Mouse (Mus musculus) heart, embryonic 13.5 days (tissue): ENCODE data around the gene Gm10570. TPM values are rescaled to one million over a fixed set of nuclear protein-coding genes. Genes with fewer than 3 reads are reported as not detected.
A peak's percentile ranks its signal among the peaks of the same experiment; 100 is the strongest.

Experiments
- ATAC-seq: fragments of 200-750 bp; cut with Nextera tagmentation; 2 replicates; pipeline ENCODE4 v1.8.0; 2017; ENCODE audit warnings: moderate TSS enrichment; ENCODE audit not compliant: insufficient number of reproducible peaks, low FRiP score, low TSS enrichment; ENCODE audit errors: extremely low read depth
- H3K27ac ChIP-seq: fragments of 300-500 bp; sonication (generic); replicated peaks from 2 replicates; pipeline ENCODE4 v1.5.1; 2015; ENCODE audit warnings: moderate library complexity, mild to moderate bottlenecking, inconsistent platforms
- H3K27me3 ChIP-seq: fragments of 300-500 bp; sonication (generic); replicated peaks from 2 replicates; pipeline ENCODE4 v1.6.1; 2015; ENCODE audit warnings: mild to moderate bottlenecking, inconsistent platforms
- H3K36me3 ChIP-seq: fragments of 300-500 bp; sonication (generic); 2 replicates; pipeline ENCODE4 v1.6.1; 2015; ENCODE audit warnings: mild to moderate bottlenecking, inconsistent platforms
- H3K4me1 ChIP-seq: fragments of 300-500 bp; sonication (generic); 2 replicates; pipeline ENCODE4 v1.6.1; 2015; ENCODE audit warnings: inconsistent platforms
- H3K4me2 ChIP-seq: fragments of 300-500 bp; sonication (generic); 2 replicates; pipeline ENCODE4 v1.6.1; 2015; ENCODE audit warnings: inconsistent platforms, mild to moderate bottlenecking, moderate library complexity
- H3K4me3 ChIP-seq: fragments of 300-500 bp; sonication (generic); 2 replicates; pipeline ENCODE4 v1.5.1; 2015; ENCODE audit warnings: moderate library complexity, mild to moderate bottlenecking, inconsistent platforms
- H3K9ac ChIP-seq: fragments of 300-500 bp; sonication (generic); 2 replicates; pipeline ENCODE4 v1.6.1; 2015; ENCODE audit warnings: inconsistent platforms, mild to moderate bottlenecking, moderate library complexity
- H3K9me3 ChIP-seq: fragments of 300-500 bp; sonication (generic); 2 replicates; pipeline ENCODE4 v1.6.1; 2016; ENCODE audit warnings: inconsistent platforms
- WGBS: fragments of 180-500 bp; shearing (Covaris S2); methylation state at CpG from one replicate; pipeline ENCODE4 v1.1.7; 2015; ENCODE audit warnings: mixed read lengths; 5-methylcytosine and 5-hydroxymethylcytosine counted together
- polyA plus RNA-seq: library from polyadenylated mRNA; unstranded; fragments of >200 nt; fragmentation: Nextera tagmentation; extraction: Ambion mirVana; gene quantifications from 2 replicates; pipeline ENCODE4 v1.2.1, GENCODE M21; 2015

Gene Gm10570
- polyA plus RNA-seq, 1 experiment from 2014 or later = 0.75 TPM

DNA sequence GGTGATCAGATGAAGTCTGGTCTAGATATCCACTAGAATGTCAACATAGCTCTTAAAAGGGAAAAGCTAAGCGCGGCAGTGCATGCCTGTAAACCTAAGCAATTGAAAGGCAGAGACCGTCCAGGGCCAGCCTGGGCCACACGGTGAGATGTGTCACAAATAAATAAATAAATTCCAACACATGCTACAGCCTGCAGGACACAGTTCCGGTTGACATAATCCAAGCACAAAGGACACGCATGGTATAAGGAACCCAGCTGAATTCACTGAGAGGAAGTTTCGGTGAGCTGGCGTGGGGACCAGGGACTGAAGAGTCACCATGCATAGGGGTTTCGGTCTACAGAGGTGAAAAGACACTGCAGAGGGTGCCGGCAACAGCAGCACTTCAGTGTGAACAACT lies 39.7 kb downstream of the Gm10570 start:
- Histone ChIP-seq H3K36me3 (no peaks in the 10 kb centered on the region), H3K27me3 (peaks cover 67% of the 10 kb centered on the region), H3K27ac (no peak overlapping the region), H3K4me2 (no peak overlapping the region), H3K4me3 (no peak overlapping the region), H3K4me1 (peaks cover 12% of the 10 kb centered on the region), H3K9ac (no peak overlapping the region), H3K9me3 (no peaks in the 10 kb centered on the region)
- 87% methylated on average over 10 of the region's 10 CpGs for WGBS
- no peak for ATAC-seq

- WGBS = 76% methylated on average over 7 of the region's 7 CpGs
- Histone ChIP-seq H3K9me3 (no peaks in the 10 kb centered on the region), H3K27me3 (peaks cover 61% of the 10 kb centered on the region), H3K4me3 (no peak overlapping the region), H3K36me3 (no peaks in the 10 kb centered on the region), H3K9ac (no peak overlapping the region), H3K4me2 (no peak overlapping the region), H3K4me1 (peaks cover 7% of the 10 kb centered on the region; the same call in 1 of the 2 replicates), H3K27ac (no peak overlapping the region)
- ATAC-seq = no peak
These were observed 41.4 kb downstream of the Gm10570 start for GRCm38 (mm10) chr4:130267069-130267468.

- Histone ChIP-seq H3K4me3 (no peak overlapping the region), H3K36me3 (no peaks in the 10 kb centered on the region), H3K4me2 (no peak overlapping the region), H3K9ac (no peak overlapping the region), H3K27ac (no peak overlapping the region), H3K27me3 (peaks cover 57% of the 10 kb centered on the region), H3K9me3 (no peaks in the 10 kb centered on the region), H3K4me1 (peaks cover 7% of the 10 kb centered on the region; the same call in 1 of the 2 replicates)
- 60% methylated on average over 9 of the region's 9 CpGs for WGBS
- no peak for ATAC-seq
These were observed 41.9 kb downstream of the Gm10570 start for GRCm38 (mm10) chr4:130266601-130267000.

- peaks cover 7% of the 10 kb centered on the region; the same call in 1 of the 2 replicates for H3K4me1 ChIP-seq
- H3K27ac ChIP-seq = no peak overlapping the region
- ATAC-seq = no peak
- 18% methylated on average over 24 of the region's 24 CpGs for WGBS
- 0 out of 2 replicates have a peak overlapping the region, but pooled peaks have one; percentile 28 for H3K9ac ChIP-seq
- no peak overlapping the region for H3K4me2 ChIP-seq
- no peaks in the 10 kb centered on the region for H3K36me3 ChIP-seq
- no peaks in the 10 kb centered on the region for H3K9me3 ChIP-seq
- H3K4me3 ChIP-seq = no peak overlapping the region
- peaks cover 51% of the 10 kb centered on the region for H3K27me3 ChIP-seq
These were observed 43.6 kb downstream of the Gm10570 start for GRCm38 (mm10) chr4:130264698-130265349.

GRCm38 (mm10) chr4:130264131-130264530 lies 44.3 kb downstream of the Gm10570 start:
- Histone ChIP-seq H3K27me3 (peaks cover 48% of the 10 kb centered on the region), H3K4me1 (peaks cover 7% of the 10 kb centered on the region; the same call in 1 of the 2 replicates), H3K4me3 (no peak overlapping the region), H3K4me2 (no peak overlapping the region), H3K9ac (peak overlapping the region; percentile 28; the same call in 1 of the 2 replicates), H3K36me3 (no peaks in the 10 kb centered on the region), H3K27ac (no peak overlapping the region), H3K9me3 (no peaks in the 10 kb centered on the region)
- ATAC-seq = no peak
- 33% methylated on average over 11 of the region's 11 CpGs for WGBS

DNA sequence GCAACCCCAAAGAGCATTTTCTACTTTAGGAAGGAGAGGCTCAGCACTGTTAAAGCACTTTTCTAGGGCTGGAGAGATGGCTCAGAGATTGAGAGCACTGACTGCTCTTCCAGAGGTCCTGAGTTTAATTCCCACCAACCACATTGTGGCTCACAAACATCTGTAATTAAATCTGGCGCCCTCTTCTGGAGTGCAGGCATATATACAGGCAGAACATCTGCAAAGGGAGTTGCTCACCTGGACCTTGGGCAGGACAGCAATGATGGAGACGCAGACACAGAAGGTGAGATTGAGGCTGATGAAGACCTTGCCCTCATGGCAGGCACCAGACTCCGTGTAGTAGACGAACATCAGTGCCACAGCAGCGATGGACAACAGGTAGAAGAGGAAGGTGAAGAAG lies 48.1 kb downstream of the Gm10570 start:
- H3K4me2 ChIP-seq = no peak overlapping the region
- H3K9ac ChIP-seq = no peak overlapping the region
- no peak for ATAC-seq
- H3K27me3 ChIP-seq = peaks cover 39% of the 10 kb centered on the region
- H3K4me3 ChIP-seq = no peak overlapping the region
- WGBS = 29% methylated on average over 5 of the region's 5 CpGs
- no peak overlapping the region for H3K27ac ChIP-seq
- no peaks in the 10 kb centered on the region for H3K9me3 ChIP-seq
- H3K4me1 ChIP-seq = no peaks in the 10 kb centered on the region
- H3K36me3 ChIP-seq = no peaks in the 10 kb centered on the region

Other genes with a start within 250 kb of the Gm10570 start
- gene Pef1, start 206.1 kb downstream of the Gm10570 start, polyA plus RNA-seq = 53.6 and 57.9 TPM in 2 replicates
- gene Hcrtr1, start 169.3 kb downstream of the Gm10570 start, polyA plus RNA-seq = 0.32 TPM in 1 of 2 replicates, not detected in the other
- gene Tinagl1, start 133.6 kb downstream of the Gm10570 start, polyA plus RNA-seq = 47.4 and 53.0 TPM in 2 replicates
- gene Gm853, start 86.3 kb downstream of the Gm10570 start, polyA plus RNA-seq = not detected in 2 replicates
- gene Serinc2, start 29.5 kb downstream of the Gm10570 start, polyA plus RNA-seq = 10.9 and 11.3 TPM in 2 replicates
- 961 and 1,090 TPM in 2 replicates for gene Fabp3, start 79 bp downstream of the Gm10570 start, polyA plus RNA-seq
- gene Zcchc17, start 51.3 kb upstream of the Gm10570 start, polyA plus RNA-seq = 48.1 and 50.7 TPM in 2 replicates
- gene Snrnp40, start 51.5 kb upstream of the Gm10570 start, polyA plus RNA-seq = 82.6 and 84.8 TPM in 2 replicates